32 mouse cellular contexts compared by ENCODE assay signal in genomic region chr4:155401121-155401520, GRCm38 (mm10). TPM values are rescaled to one million over a fixed set of nuclear protein-coding genes. Genes with fewer than 3 reads are reported as not detected.
DNase-seq lines count a peak whose midpoint lies in the region; ATAC-seq and TF ChIP-seq lines count a peak whose summit lies in the region.
"Had no signal": no experiment of that assay in that cellular context is flagged by ENCODE, and none has a peak within 500 bp of the region (broad histone marks: within the 10 kb centered on the region; RNA-seq: fewer than 3 reads in every experiment).

No protein-coding gene starts in this region.

- TF ChIP-seq CTCF in cerebellum, adult 2 months (IDR thresholded peaks at IDR 0.05; ENCODE audit: borderline replicate concordance, insufficient read depth, low read depth, low read length) = no peak
- no peak for TF ChIP-seq CTCF in liver, postnatal 0 days (IDR thresholded peaks at IDR 0.05; ENCODE audit: low read depth)

- TF ChIP-seq POLR2A in cerebellum, adult 2 months (IDR thresholded peaks at IDR 0.05; ENCODE audit: borderline replicate concordance, insufficient read depth, low read length) = no peak

- ATAC-seq in cerebellum, adult (ENCODE audit: insufficient number of reproducible peaks, low FRiP score, low TSS enrichment) = no peak
- no peak for ATAC-seq in liver, postnatal 0 days
- ATAC-seq: activated CD4-positive, CD25-positive, alpha-beta regulatory T cell, adult 4 months; forebrain, embryonic 15.5 days; hindbrain, embryonic 16.5 days; intestine, embryonic 15.5 days had no signal

- no peak overlapping the region for H3K9ac ChIP-seq in liver, postnatal 0 days (replicated peaks)
- H3K9ac ChIP-seq: embryonic facial prominence, embryonic 13.5 days; forebrain, embryonic 12.5 days; forebrain, embryonic 15.5 days; heart, embryonic 13.5 days; hindbrain, embryonic 13.5 days; intestine, embryonic 15.5 days had no signal

- H3K4me2 ChIP-seq in liver, postnatal 0 days (ENCODE audit: low read depth, low read length) = no peak overlapping the region
- H3K4me2 ChIP-seq: embryonic facial prominence, embryonic 13.5 days; forebrain, embryonic 12.5 days; forebrain, embryonic 15.5 days; heart, embryonic 13.5 days; hindbrain, embryonic 13.5 days; intestine, embryonic 15.5 days had no signal

- H3K27me3 ChIP-seq in cerebellum, adult 2 months (ENCODE audit: control insufficient read depth, insufficient read depth, low read length) = no peaks in the 10 kb centered on the region
- peaks cover 29% of the 10 kb centered on the region for H3K27me3 ChIP-seq in liver, postnatal 0 days (ENCODE audit: insufficient read depth, low read length)

- H3K9me3 ChIP-seq in liver, postnatal 0 days (ENCODE audit: low read length) = no peaks in the 10 kb centered on the region
- H3K9me3 ChIP-seq: embryonic facial prominence, embryonic 13.5 days; forebrain, embryonic 12.5 days; forebrain, embryonic 15.5 days; heart, embryonic 10.5 days; heart, embryonic 13.5 days; hindbrain, embryonic 10.5 days; hindbrain, embryonic 13.5 days; intestine, embryonic 15.5 days had no signal

- DNase-seq in cerebellum, adult 11 months = peak; percentile 63
- peak; percentile 82 to 92 for DNase-seq in cerebellum, adult 2 months
- DNase-seq in cerebellum, adult 9-11 months = peak; percentile 82
- peak; percentile 83 to 87 for DNase-seq in cerebellum, postnatal 25 days
- no peak for DNase-seq in liver, postnatal 0 days
- no peak for DNase-seq in heart, postnatal 4 days
- no peak for DNase-seq in left cerebral cortex, postnatal 25 days (ENCODE audit: low spot score in 2 of 2)
- DNase-seq: adrenal gland, adult 8-10 months; adrenal gland, postnatal 25 days; embryo, embryonic 11 days; gastrocnemius, postnatal 10 days; gastrocnemius, postnatal 36 days; heart, adult 2 months; kidney, adult 11 months; kidney, adult 8-10 months had no signal

- peaks cover 13% of the 10 kb centered on the region; the same call in 1 of the 2 replicates for H3K4me1 ChIP-seq in cerebellum, adult 2 months (ENCODE audit: control insufficient read depth, insufficient read depth, low read length)
- H3K4me1 ChIP-seq in liver, postnatal 0 days (ENCODE audit: insufficient read depth) = peaks cover 3% of the 10 kb centered on the region; the same call in 1 of the 2 replicates

- intact Hi-C loops in left cerebral cortex, postnatal 25 days (cut with DNase I) = no loop called here

- H3K36me3 ChIP-seq in liver, postnatal 0 days (replicated peaks; ENCODE audit: insufficient read depth, low read length) = no peaks in the 10 kb centered on the region
- H3K36me3 ChIP-seq: embryonic facial prominence, embryonic 10.5 days; embryonic facial prominence, embryonic 13.5 days; forebrain, embryonic 12.5 days; forebrain, embryonic 15.5 days; heart, embryonic 10.5 days; heart, embryonic 13.5 days; hindbrain, embryonic 10.5 days; hindbrain, embryonic 13.5 days; intestine, embryonic 15.5 days had no signal

- no peak for TF ChIP-seq EP300 in liver, postnatal 0 days (IDR thresholded peaks at IDR 0.05; ENCODE audit: low read depth)

- H3K27ac ChIP-seq in cerebellum, adult 2 months (ENCODE audit: insufficient read depth, low read length) = peak overlapping the region; percentile 77
- H3K27ac ChIP-seq in liver, postnatal 0 days (ENCODE audit: low read depth) = no peak overlapping the region
- H3K27ac ChIP-seq: embryonic facial prominence, embryonic 10.5 days; embryonic facial prominence, embryonic 13.5 days; forebrain, embryonic 12.5 days; forebrain, embryonic 15.5 days; heart, adult 2 months; heart, embryonic 10.5 days; heart, embryonic 13.5 days; hindbrain, embryonic 10.5 days; hindbrain, embryonic 13.5 days; intestine, embryonic 15.5 days had no signal

- H3K4me3 ChIP-seq in cerebellum, adult 2 months (replicated peaks; ENCODE audit: insufficient read depth, low read depth, low read length) = peak overlapping the region; percentile 7
- H3K4me3 ChIP-seq in liver, postnatal 0 days (ENCODE audit: low read depth, low read length) = no peak overlapping the region
- H3K4me3 ChIP-seq: embryonic facial prominence, embryonic 10.5 days; embryonic facial prominence, embryonic 13.5 days; erythroblast, embryonic 14.5 days; forebrain, embryonic 12.5 days; forebrain, embryonic 15.5 days; heart, adult 2 months; heart, embryonic 10.5 days; heart, embryonic 13.5 days; hindbrain, embryonic 10.5 days; hindbrain, embryonic 13.5 days; intestine, embryonic 15.5 days had no signal

- WGBS in cerebellum, adult 2 months = 11% methylated on average over 7 of the region's 7 CpGs
- WGBS in liver, postnatal 0 days (ENCODE audit: insufficient replicate concordance) = 65% methylated on average over 7 of the region's 7 CpGs

RNA-seq across cellular contexts. Expression of gene Gabrd, which starts 3.2 kb away (rescaled TPM):
- 243 and 290 TPM in 2 replicates for polyA plus RNA-seq in cerebellum, adult 2 months (2012; rRNA removed)
- 0.07 TPM in 1 of 2 replicates, not detected in the other for polyA plus RNA-seq in liver, postnatal 0 days (2015; fragmentation: Nextera tagmentation; extraction: Ambion mirVana)
- not detected for total RNA-seq in heart, postnatal 4 days (2021)
- 10 to 100 TPM; 73.4 to 78.2 TPM for total RNA-seq in left cerebral cortex, postnatal 25 days (2021)
- total RNA-seq: adrenal gland, postnatal 25 days; ES-E14; granulocyte monocyte progenitor cell, adult 5-6 weeks; heart, adult 2 months; heart, postnatal 25 days had no signal
- polyA plus RNA-seq: embryonic facial prominence, embryonic 10.5 days; embryonic facial prominence, embryonic 13.5 days; erythroblast, embryonic 14.5 days; forebrain, embryonic 12.5 days; heart, embryonic 10.5 days; heart, embryonic 13.5 days; hindbrain, embryonic 10.5 days had no signal

RNA-seq across cellular contexts. Expression of gene Cfap74, which starts 7.9 kb away (rescaled TPM):
- polyA plus RNA-seq in cerebellum, adult 2 months (2012; rRNA removed) = 18.7 and 22.0 TPM in 2 replicates
- 0.07 TPM in 1 of 2 replicates, not detected in the other for polyA plus RNA-seq in liver, postnatal 0 days (2015; fragmentation: Nextera tagmentation; extraction: Ambion mirVana)
- under 1 TPM; 0.25 to 0.33 TPM for total RNA-seq in heart, postnatal 4 days (2021)
- total RNA-seq in left cerebral cortex, postnatal 25 days (2021) = 10 to 100 TPM; 12.7 to 13.7 TPM
- total RNA-seq: granulocyte monocyte progenitor cell, adult 5-6 weeks had no signal
- polyA plus RNA-seq: erythroblast, embryonic 14.5 days had no signal

RNA-seq across cellular contexts. Expression of gene Prkcz, which starts 40.0 kb away (rescaled TPM):
- polyA plus RNA-seq in cerebellum, adult 2 months (2012; rRNA removed) = 245 and 253 TPM in 2 replicates
- 3.0 TPM in 2 replicates for polyA plus RNA-seq in liver, postnatal 0 days (2015; fragmentation: Nextera tagmentation; extraction: Ambion mirVana)
- total RNA-seq in heart, postnatal 4 days (2021) = 1 to 10 TPM; 2.0 to 2.1 TPM
- total RNA-seq in left cerebral cortex, postnatal 25 days (2021) = 100 to 1,000 TPM; 218 to 220 TPM
- total RNA-seq: common myeloid progenitor, adult 5-6 weeks; granulocyte monocyte progenitor cell, adult 5-6 weeks had no signal

Comparison
In these comparisons a context has a peak if more than half of its experiments do, and no peak if none do; other contexts are left out.
1. DNase-seq: peak in cerebellum, adult 11 months (single experiment), cerebellum, adult 2 months (2 of 2), cerebellum, adult 9-11 months (single experiment) and cerebellum, postnatal 25 days (2 of 2); none in liver, postnatal 0 days (single experiment), heart, postnatal 4 days (single experiment) and left cerebral cortex, postnatal 25 days (0 of 2).
2. RNA of gene Gabrd, which starts 3.2 kb away (total RNA-seq): 73.4 to 78.2 TPM in left cerebral cortex, postnatal 25 days; not detected in heart, postnatal 4 days; every median in the first group is over 10 times any median in the second.
3. RNA of gene Cfap74, which starts 7.9 kb away (total RNA-seq): 12.7 to 13.7 TPM in left cerebral cortex, postnatal 25 days; 0.25 to 0.33 TPM in heart, postnatal 4 days; every median in the first group is over 10 times any median in the second.
4. RNA of gene Prkcz, which starts 40.0 kb away (total RNA-seq): 218 to 220 TPM in left cerebral cortex, postnatal 25 days; 2.0 to 2.1 TPM in heart, postnatal 4 days; every median in the first group is over 10 times any median in the second.